Comparison of ENCODE assay signal across 9 mouse cellular contexts in the genomic region with DNA sequence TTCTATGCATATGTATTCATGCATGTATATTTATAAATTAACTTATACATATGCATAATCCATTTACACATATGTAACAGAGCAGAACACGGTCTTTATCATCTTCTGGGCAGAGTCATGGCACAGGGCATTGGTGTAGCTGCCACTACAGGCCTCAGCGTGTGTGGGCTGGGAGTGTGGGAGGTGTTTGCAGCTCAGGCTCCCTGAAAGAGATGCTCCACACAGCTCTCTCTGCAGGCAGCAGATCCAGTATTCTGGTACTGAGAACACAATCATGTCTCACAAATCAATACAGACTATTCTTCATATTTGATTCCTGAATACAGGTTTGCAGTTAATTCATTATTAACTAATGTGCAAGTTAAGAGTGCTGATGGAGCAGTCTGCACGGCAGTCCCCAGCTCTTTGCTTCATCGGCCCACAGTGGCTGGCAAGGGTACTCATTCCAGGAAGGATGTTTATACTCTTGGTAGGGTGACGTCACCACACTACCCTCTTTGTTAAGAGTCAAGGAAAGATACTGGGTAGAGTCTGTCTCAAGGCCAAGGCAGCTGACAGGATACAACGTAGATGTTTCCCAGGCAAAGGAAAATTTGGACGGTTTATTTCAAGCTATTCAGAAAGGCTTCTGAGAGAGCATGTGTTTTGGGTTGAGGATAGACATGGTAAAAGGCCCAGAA.
DNase-seq lines count a peak whose midpoint lies in the region; ATAC-seq and TF ChIP-seq lines count a peak whose summit lies in the region.
"Had no signal": no experiment of that assay in that cellular context is flagged by ENCODE, and none has a peak within 500 bp of the region (broad histone marks: within the 10 kb centered on the region; RNA-seq: fewer than 3 reads in every experiment).

No protein-coding gene starts in this region.

- no peak overlapping the region for H3K4me3 ChIP-seq in hindbrain, embryonic 16.5 days (ENCODE audit: low read length)
- no peak overlapping the region for H3K4me3 ChIP-seq in hindbrain, embryonic 12.5 days
- H3K4me3 ChIP-seq in embryonic facial prominence, embryonic 14.5 days (ENCODE audit: low read depth, low read length), result no peak overlapping the region
- no peak overlapping the region for H3K4me3 ChIP-seq in kidney, postnatal 0 days (replicated peaks; ENCODE audit: low read depth, low read length)
- H3K4me3 ChIP-seq: liver, embryonic 12.5 days had no signal

- H3K9me3 ChIP-seq in hindbrain, embryonic 16.5 days (ENCODE audit: control insufficient read depth, low read length), result no peaks in the 10 kb centered on the region
- no peaks in the 10 kb centered on the region for H3K9me3 ChIP-seq in hindbrain, embryonic 12.5 days (replicated peaks)
- H3K9me3 ChIP-seq in embryonic facial prominence, embryonic 14.5 days (ENCODE audit: control insufficient read depth, low read length), result no peaks in the 10 kb centered on the region
- no peaks in the 10 kb centered on the region for H3K9me3 ChIP-seq in kidney, postnatal 0 days (replicated peaks; ENCODE audit: low read length)
- H3K9me3 ChIP-seq: liver, embryonic 12.5 days had no signal

- no peaks in the 10 kb centered on the region for H3K36me3 ChIP-seq in hindbrain, embryonic 16.5 days (ENCODE audit: control insufficient read depth, insufficient read depth, low read length)
- H3K36me3 ChIP-seq in hindbrain, embryonic 12.5 days, result no peaks in the 10 kb centered on the region
- no peaks in the 10 kb centered on the region for H3K36me3 ChIP-seq in embryonic facial prominence, embryonic 14.5 days (ENCODE audit: control insufficient read depth, insufficient read depth, low read length)
- H3K36me3 ChIP-seq in kidney, postnatal 0 days (ENCODE audit: insufficient read depth, low read length), result no peaks in the 10 kb centered on the region
- H3K36me3 ChIP-seq: liver, embryonic 12.5 days had no signal

- peak; percentile 68 for DNase-seq in embryonic facial prominence, embryonic 14.5 days (ENCODE audit: low spot score)
- DNase-seq in kidney, postnatal 0 days (ENCODE audit: low spot score), result peak; percentile 48
- peak; percentile 83 for DNase-seq in lung, postnatal 36 days
- no peak for DNase-seq in natural killer cell, adult 2 months (ENCODE audit: low spot score in 2 of 2)
- no peak for DNase-seq in spleen, postnatal 4 days (ENCODE audit: low spot score in 2 of 2)
- DNase-seq in heart, adult 18-20 months, result no peak

- H3K4me1 ChIP-seq in hindbrain, embryonic 16.5 days (ENCODE audit: control insufficient read depth, insufficient read depth, low read depth, low read length), result peaks cover 11% of the 10 kb centered on the region
- H3K4me1 ChIP-seq in hindbrain, embryonic 12.5 days, result 0 out of 2 replicates have a peak, but pooled peaks cover 5% of the 10 kb centered on the region
- H3K4me1 ChIP-seq in embryonic facial prominence, embryonic 14.5 days (ENCODE audit: control insufficient read depth, insufficient read depth, low read length), result peaks cover 41% of the 10 kb centered on the region
- H3K4me1 ChIP-seq in kidney, postnatal 0 days (replicated peaks; ENCODE audit: insufficient read depth, low read length), result peaks cover 17% of the 10 kb centered on the region

- no peak overlapping the region for H3K9ac ChIP-seq in hindbrain, embryonic 16.5 days (ENCODE audit: low read depth, low read length)
- H3K9ac ChIP-seq in hindbrain, embryonic 12.5 days, result no peak overlapping the region
- H3K9ac ChIP-seq in embryonic facial prominence, embryonic 14.5 days (ENCODE audit: low read depth, low read length), result no peak overlapping the region
- H3K9ac ChIP-seq in kidney, postnatal 0 days (ENCODE audit: low read depth, low read length), result no peak overlapping the region
- H3K9ac ChIP-seq: liver, embryonic 12.5 days had no signal

- peak; percentile 53; the same call in 1 of the 2 replicates for ATAC-seq in hindbrain, embryonic 16.5 days
- ATAC-seq in hindbrain, embryonic 12.5 days (ENCODE audit: low FRiP score), result no peak
- ATAC-seq in embryonic facial prominence, embryonic 14.5 days (ENCODE audit: low read depth), result 0 out of 2 replicates have a peak, but pooled peaks have one; percentile 19
- peak; percentile 77 for ATAC-seq in kidney, postnatal 0 days (replicated peaks; ENCODE audit: low FRiP score, low read depth)
- ATAC-seq: liver, embryonic 12.5 days had no signal

- no peak for TF ChIP-seq CTCF in kidney, postnatal 0 days (IDR thresholded peaks at IDR 0.05; ENCODE audit: low read depth)

- whole genome bisulfite sequencing in hindbrain, embryonic 16.5 days, result 55% methylated on average over 7 of the region's 7 CpGs
- WGBS in hindbrain, embryonic 12.5 days, result 72% methylated on average over 7 of the region's 7 CpGs
- WGBS in embryonic facial prominence, embryonic 14.5 days, result 51% methylated on average over 7 of the region's 7 CpGs
- WGBS in kidney, postnatal 0 days, result 54% methylated on average over 7 of the region's 7 CpGs

- no peak overlapping the region for H3K4me2 ChIP-seq in hindbrain, embryonic 16.5 days (ENCODE audit: low read length)
- no peak overlapping the region for H3K4me2 ChIP-seq in hindbrain, embryonic 12.5 days (replicated peaks)
- no peak overlapping the region for H3K4me2 ChIP-seq in embryonic facial prominence, embryonic 14.5 days (ENCODE audit: low read depth, low read length)
- no peak overlapping the region for H3K4me2 ChIP-seq in kidney, postnatal 0 days (ENCODE audit: low read length)
- H3K4me2 ChIP-seq: liver, embryonic 12.5 days had no signal

- H3K27me3 ChIP-seq in hindbrain, embryonic 16.5 days (replicated peaks; ENCODE audit: control insufficient read depth, insufficient read depth, low read length), result no peaks in the 10 kb centered on the region
- H3K27me3 ChIP-seq in hindbrain, embryonic 12.5 days, result no peaks in the 10 kb centered on the region
- no peaks in the 10 kb centered on the region for H3K27me3 ChIP-seq in embryonic facial prominence, embryonic 14.5 days (replicated peaks; ENCODE audit: control insufficient read depth, insufficient read depth, low read length)
- H3K27me3 ChIP-seq in kidney, postnatal 0 days (ENCODE audit: insufficient read depth, low read length), result no peaks in the 10 kb centered on the region
- H3K27me3 ChIP-seq: liver, embryonic 12.5 days had no signal

- H3K27ac ChIP-seq in hindbrain, embryonic 16.5 days (ENCODE audit: low read depth, low read length), result no peak overlapping the region
- no peak overlapping the region for H3K27ac ChIP-seq in hindbrain, embryonic 12.5 days
- H3K27ac ChIP-seq in embryonic facial prominence, embryonic 14.5 days (replicated peaks; ENCODE audit: low read depth, low read length), result peak overlapping the region; percentile 35; the same call in 1 of the 2 replicates
- H3K27ac ChIP-seq in kidney, postnatal 0 days, result peak overlapping the region; percentile 42; the same call in 1 of the 2 replicates
- H3K27ac ChIP-seq: liver, embryonic 12.5 days had no signal

Comparison
In these comparisons a context has a peak if more than half of its experiments do, and no peak if none do; other contexts are left out.
1. H3K27ac ChIP-seq: peak in embryonic facial prominence, embryonic 14.5 days (single experiment) and kidney, postnatal 0 days (single experiment); none in hindbrain, embryonic 16.5 days (single experiment) and hindbrain, embryonic 12.5 days (single experiment).
2. DNase-seq: peak in embryonic facial prominence, embryonic 14.5 days (single experiment), kidney, postnatal 0 days (single experiment) and lung, postnatal 36 days (single experiment); none in natural killer cell, adult 2 months (0 of 2), spleen, postnatal 4 days (0 of 2) and heart, adult 18-20 months (0 of 2).